Mouse (Mus musculus) spleen, adult 2 months (tissue): ENCODE results near the gene Srbd1. TPM values are rescaled to one million over a fixed set of nuclear protein-coding genes. Genes with fewer than 3 reads are reported as not detected.

ENCODE experiments used
- DNase-seq, 2 experiments: peaks; one replicate each; pipeline versions ENCODE4 v3.0.0 to v3.0.0-alpha.2; 2012 to 2021; ENCODE audit warnings: low spot score in 2 of 2, low read depth in 1 of 2
- H3K27ac ChIP-seq: fragments of 200-500 bp; 2 replicates; pipeline ENCODE4 v1.5.1; 2012; ENCODE audit warnings: low read length, inconsistent platforms; ENCODE audit not compliant: insufficient read depth
- H3K27me3 ChIP-seq: fragments of 200-500 bp; 2 replicates; pipeline ENCODE4 v1.6.1; 2012; ENCODE audit warnings: mild to moderate bottlenecking, moderate library complexity, low read length, inconsistent platforms; ENCODE audit not compliant: control insufficient read depth, insufficient read depth
- H3K36me3 ChIP-seq: fragments of 200-500 bp; 2 replicates; pipeline ENCODE4 v1.6.1; 2012; ENCODE audit warnings: mild to moderate bottlenecking, low read length, inconsistent platforms; ENCODE audit not compliant: control insufficient read depth, insufficient read depth
- H3K4me1 ChIP-seq: fragments of 200-500 bp; 2 replicates; pipeline ENCODE4 v1.6.1; 2011; ENCODE audit warnings: inconsistent platforms; ENCODE audit not compliant: control insufficient read depth, insufficient read depth, insufficient read length
- H3K4me3 ChIP-seq: fragments of 200-500 bp; 2 replicates; pipeline ENCODE4 v1.5.1; 2011; ENCODE audit warnings: mild to moderate bottlenecking, inconsistent platforms; ENCODE audit not compliant: insufficient read depth, insufficient read length; ENCODE audit errors: extremely low read depth
- CTCF ChIP-seq: fragments of 200-500 bp; IDR thresholded peaks from 2 replicates; pipeline ENCODE4 v1.5.1; 2011; ENCODE audit warnings: mild to moderate bottlenecking, inconsistent platforms; ENCODE audit not compliant: insufficient read depth, insufficient read length, insufficient replicate concordance; ENCODE audit errors: extremely low read depth
- POLR2A ChIP-seq: fragments of 200-500 bp; IDR thresholded peaks from 2 replicates; pipeline ENCODE4 v1.6.1; 2011; ENCODE audit warnings: low read depth, low read length, inconsistent platforms
- WGBS: fragments of 180-500 bp; shearing (Covaris S2); methylation state at CpG from one replicate; pipeline ENCODE4 v1.1.7; 2018; 5-methylcytosine and 5-hydroxymethylcytosine counted together
- polyA plus RNA-seq: library from polyadenylated mRNA; depleted of rRNA; stranded (reverse); fragments of >200 nt; gene quantifications from 2 replicates; pipeline ENCODE4 v1.2.3, GENCODE M21; 2012

Gene Srbd1
- polyA plus RNA-seq, 1 experiment, result 2.2 TPM

- WGBS, result 90% methylated on average over 12 of the region's 12 CpGs
- TF ChIP-seq CTCF, result no peak
- no peak for TF ChIP-seq POLR2A
- H3K4me3 ChIP-seq, result no peak overlapping the region
- no peak overlapping the region for H3K27ac ChIP-seq
- no peak for DNase-seq
- H3K36me3 ChIP-seq, result peaks cover 6% of the 10 kb centered on the region
- no peaks in the 10 kb centered on the region for H3K27me3 ChIP-seq
- H3K4me1 ChIP-seq, result no peaks in the 10 kb centered on the region
Measured at GRCm38 (mm10) chr17:85989058-85989769, 155.8 kb downstream of the Srbd1 start.

GRCm38 (mm10) chr17:85987531-85987930 lies 157.4 kb downstream of the Srbd1 start:
- H3K4me1 ChIP-seq, result no peaks in the 10 kb centered on the region
- no peak overlapping the region for H3K4me3 ChIP-seq
- peaks cover 6% of the 10 kb centered on the region for H3K36me3 ChIP-seq
- no peak for TF ChIP-seq CTCF
- TF ChIP-seq POLR2A, result no peak
- 84% methylated on average over 4 of the region's 4 CpGs for WGBS
- no peaks in the 10 kb centered on the region for H3K27me3 ChIP-seq
- DNase-seq, result no peak
- no peak overlapping the region for H3K27ac ChIP-seq

GRCm38 (mm10) chr17:85986624-85987023 lies 158.4 kb downstream of the Srbd1 start:
- Histone ChIP-seq H3K27me3 (no peaks in the 10 kb centered on the region), H3K36me3 (peaks cover 6% of the 10 kb centered on the region), H3K4me1 (no peaks in the 10 kb centered on the region), H3K4me3 (no peak overlapping the region), H3K27ac (no peak overlapping the region)
- no peak for DNase-seq
- 81% methylated on average over 4 of the region's 4 CpGs for WGBS
- TF ChIP-seq POLR2A (no peak), CTCF (no peak)

- no peak for DNase-seq
- 87% methylated on average over 2 of the region's 2 CpGs for WGBS
- Histone ChIP-seq H3K27me3 (no peaks in the 10 kb centered on the region), H3K4me1 (no peaks in the 10 kb centered on the region), H3K36me3 (peaks cover 6% of the 10 kb centered on the region), H3K27ac (no peak overlapping the region), H3K4me3 (no peak overlapping the region)
- TF ChIP-seq CTCF, result no peak
Measured at GRCm38 (mm10) chr17:85986181-85986580, 158.8 kb downstream of the Srbd1 start.

- Histone ChIP-seq H3K27ac (no peak overlapping the region), H3K27me3 (no peaks in the 10 kb centered on the region), H3K4me3 (no peak overlapping the region), H3K36me3 (peaks cover 6% of the 10 kb centered on the region), H3K4me1 (no peaks in the 10 kb centered on the region)
- no peak for DNase-seq
- 93% methylated on average over 11 of the region's 11 CpGs for WGBS
- no peak for TF ChIP-seq CTCF
- TF ChIP-seq POLR2A, result no peak
Measured at GRCm38 (mm10) chr17:85985131-85985530, 159.8 kb downstream of the Srbd1 start.

GRCm38 (mm10) chr17:85982271-85982670 lies 162.7 kb downstream of the Srbd1 start:
- H3K27ac ChIP-seq, result no peak overlapping the region
- WGBS, result 90% methylated on average over 4 of the region's 4 CpGs
- H3K27me3 ChIP-seq, result no peaks in the 10 kb centered on the region
- H3K4me3 ChIP-seq, result no peak overlapping the region
- no peak for DNase-seq
- TF ChIP-seq POLR2A (no peak), CTCF (no peak)
- peaks cover 4% of the 10 kb centered on the region for H3K36me3 ChIP-seq
- no peaks in the 10 kb centered on the region for H3K4me1 ChIP-seq

- no peak for TF ChIP-seq POLR2A
- TF ChIP-seq CTCF, result no peak
- 90% methylated on average over 3 of the region's 3 CpGs for WGBS
- Histone ChIP-seq H3K27ac (no peak overlapping the region), H3K27me3 (no peaks in the 10 kb centered on the region), H3K4me3 (no peak overlapping the region), H3K36me3 (peaks cover 4% of the 10 kb centered on the region), H3K4me1 (no peaks in the 10 kb centered on the region)
- no peak for DNase-seq
Measured at GRCm38 (mm10) chr17:85981869-85982268, 163.1 kb downstream of the Srbd1 start.
